Mouse (Mus musculus): ENCODE results near the gene Vwf.

The Vwf gene

DNA sequence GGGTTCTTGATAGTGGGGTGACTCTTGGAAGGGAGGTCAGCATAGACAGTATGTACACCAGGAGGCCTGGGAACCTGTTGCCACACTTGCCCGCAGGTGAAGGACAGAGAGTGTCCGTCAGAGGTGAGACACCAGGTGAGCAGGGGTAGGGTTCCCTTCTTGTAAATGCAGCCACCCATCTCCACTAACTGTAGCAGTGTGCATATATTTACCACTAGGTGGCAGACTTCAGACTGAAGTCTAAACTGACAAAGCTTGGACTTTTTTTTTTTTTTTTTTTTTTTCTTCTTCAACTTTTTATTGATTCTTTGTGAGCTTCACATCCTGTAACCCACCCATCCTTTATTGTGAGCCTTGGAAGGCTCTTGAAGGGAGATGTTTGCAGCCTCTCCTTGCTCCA is 75.9 kb downstream of the Vwf start:
- no peak for ATAC-seq (ENCODE audit: low TSS enrichment)

- no peak for ATAC-seq (ENCODE audit: low TSS enrichment)
Measured at GRCm38 (mm10) chr6:125640486-125640885, 93.9 kb downstream of the Vwf start.

DNA sequence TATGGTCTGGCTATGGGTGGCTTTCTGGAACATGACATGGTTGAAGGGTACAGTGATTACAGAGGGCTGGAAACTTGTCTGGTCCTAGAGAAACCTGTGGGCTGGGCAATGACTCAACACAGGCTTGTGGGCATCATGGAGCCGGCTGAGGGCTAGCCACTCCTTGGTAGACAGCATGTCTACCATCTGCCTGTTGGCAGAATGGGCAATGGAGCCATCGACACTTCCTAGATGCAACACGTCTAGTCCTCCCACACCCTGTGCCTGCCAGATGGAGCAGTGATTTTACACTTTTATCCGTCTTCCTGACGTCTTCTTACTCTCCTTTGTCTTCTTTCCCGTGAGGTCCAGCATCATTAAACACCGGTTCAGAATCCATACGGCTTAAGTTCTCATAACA is 94.6 kb downstream of the Vwf start:
- ATAC-seq (ENCODE audit: low TSS enrichment) = peak; percentile 93

- no peak for ATAC-seq (ENCODE audit: low TSS enrichment)
Measured at GRCm38 (mm10) chr6:125648964-125649363, 102.4 kb downstream of the Vwf start.

DNA sequence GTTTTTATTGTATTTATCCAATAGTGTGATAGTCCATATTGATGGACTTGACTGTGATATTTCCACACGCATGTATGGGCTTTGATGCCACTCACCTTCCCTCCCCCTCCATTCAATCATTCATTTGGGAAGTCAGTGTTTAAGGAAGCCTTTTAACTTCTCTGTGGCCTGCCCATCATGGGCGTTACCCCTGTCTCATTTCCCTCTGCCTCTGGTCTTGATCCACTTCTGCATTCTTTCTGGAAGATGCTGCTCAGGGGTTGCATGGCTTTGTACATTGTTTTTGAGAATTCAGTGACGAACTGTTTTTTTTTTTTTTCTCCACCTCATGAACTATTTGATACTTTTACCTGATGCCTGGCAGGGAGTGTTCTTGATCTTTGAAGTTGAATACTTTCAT is 104.8 kb downstream of the Vwf start:
- ATAC-seq (ENCODE audit: low TSS enrichment) = no peak

- ATAC-seq (ENCODE audit: low TSS enrichment) = no peak
Measured at GRCm38 (mm10) chr6:125653416-125653815, 106.8 kb downstream of the Vwf start.

DNA sequence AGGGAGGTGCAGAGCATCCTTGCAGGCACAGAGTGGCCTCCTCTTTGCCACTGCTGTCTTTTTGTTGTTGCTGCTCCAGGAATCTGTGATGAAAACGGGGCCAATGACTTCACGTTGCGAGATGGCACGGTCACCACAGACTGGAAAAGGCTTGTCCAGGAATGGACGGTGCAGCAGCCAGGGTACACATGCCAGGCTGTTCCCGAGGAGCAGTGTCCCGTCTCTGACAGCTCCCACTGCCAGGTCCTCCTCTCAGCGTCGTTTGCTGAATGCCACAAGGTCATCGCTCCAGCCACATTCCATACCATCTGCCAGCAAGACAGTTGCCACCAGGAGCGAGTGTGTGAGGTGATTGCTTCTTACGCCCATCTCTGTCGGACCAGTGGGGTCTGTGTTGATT is 110.3 kb downstream of the Vwf start:
- ATAC-seq (ENCODE audit: low TSS enrichment) = no peak

- no peak for ATAC-seq (ENCODE audit: low TSS enrichment)
Measured at GRCm38 (mm10) chr6:125657966-125658365, 111.4 kb downstream of the Vwf start.

GRCm38 (mm10) chr6:125661106-125661877 is 114.7 kb downstream of the Vwf start:
- ATAC-seq (ENCODE audit: low TSS enrichment) = peak; percentile 70

GRCm38 (mm10) chr6:125663906-125664305 is 117.3 kb downstream of the Vwf start:
- no peak for ATAC-seq (ENCODE audit: low TSS enrichment)

DNA sequence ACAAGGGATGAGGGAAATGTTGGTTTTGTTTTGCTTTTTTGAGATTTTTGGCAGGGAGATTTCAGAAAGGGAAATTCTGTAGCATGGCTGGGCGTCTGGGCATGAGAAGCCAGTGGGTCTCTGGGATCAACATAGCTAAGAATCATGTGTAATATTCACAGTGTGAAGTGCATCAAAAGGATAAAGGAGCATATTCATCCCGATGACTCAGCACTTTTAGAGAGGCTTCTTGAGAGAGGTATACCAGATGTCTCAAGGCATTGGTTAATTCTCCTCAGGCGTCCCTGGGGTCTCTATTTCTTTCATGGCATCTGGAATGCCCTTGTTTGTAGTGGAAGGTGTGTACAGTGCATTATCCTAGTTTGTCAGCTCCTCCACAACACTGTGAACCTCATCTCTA is 125.3 kb downstream of the Vwf start:
- ATAC-seq (ENCODE audit: low TSS enrichment) = no peak

GRCm38 (mm10) chr6:125678492-125678891 is 131.9 kb downstream of the Vwf start:
- no peak for ATAC-seq (ENCODE audit: low TSS enrichment)

DNA sequence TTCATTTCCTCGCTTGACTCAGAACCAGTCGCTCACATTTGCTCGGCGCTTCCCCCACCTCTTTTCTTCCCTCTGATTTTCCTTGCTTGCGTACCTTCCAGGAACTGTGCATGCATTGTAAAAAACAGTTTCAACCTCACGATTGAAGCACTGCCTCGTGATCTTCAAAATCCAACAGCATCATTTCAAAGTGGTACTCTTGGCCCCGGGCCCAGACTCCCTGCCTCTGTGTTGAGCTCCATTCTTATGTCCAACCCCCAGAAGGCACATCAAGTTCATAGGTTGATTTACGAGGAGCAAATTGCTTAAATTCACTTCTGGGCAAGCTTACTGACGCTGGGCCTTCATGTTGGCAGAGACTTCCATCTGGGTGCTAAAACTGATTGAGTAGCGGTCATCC is 134.0 kb downstream of the Vwf start:
- ATAC-seq (ENCODE audit: low TSS enrichment) = no peak

GRCm38 (mm10) chr6:125685420-125685819 is 138.8 kb downstream of the Vwf start:
- ATAC-seq (ENCODE audit: low TSS enrichment) = no peak

GRCm38 (mm10) chr6:125687986-125688385 is 141.4 kb downstream of the Vwf start:
- ATAC-seq (ENCODE audit: low TSS enrichment) = no peak

DNA sequence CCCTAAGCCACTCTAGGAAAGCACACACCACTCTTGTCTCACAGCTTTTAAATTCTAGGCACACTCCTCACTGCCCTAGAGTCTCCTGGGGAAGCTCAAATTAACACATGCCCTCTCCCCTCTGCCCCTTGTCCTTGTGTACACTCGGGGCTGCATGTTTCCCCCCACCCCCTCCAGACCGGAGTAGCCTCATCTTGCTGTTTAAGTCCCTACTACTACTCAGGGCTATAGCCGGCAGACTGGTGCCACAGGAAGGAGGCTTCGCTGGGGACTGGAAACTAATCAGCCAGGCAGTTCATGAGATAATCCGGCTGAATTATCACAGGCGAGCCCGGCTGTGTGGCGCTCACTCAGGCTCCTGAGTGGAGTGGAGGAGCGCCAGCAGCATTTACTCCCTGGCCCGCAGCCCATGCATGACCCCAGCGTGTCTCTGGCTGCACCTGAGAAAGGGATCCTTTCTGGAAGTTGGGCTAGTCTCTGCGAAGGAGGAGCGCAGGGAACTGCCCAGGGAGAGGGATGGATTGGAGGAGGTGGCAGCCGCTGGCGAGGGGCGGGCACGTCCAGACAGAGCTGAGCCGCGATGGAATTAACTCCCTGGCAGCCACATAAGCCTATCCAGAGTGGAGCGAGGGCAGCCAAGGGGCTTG is 143.6 kb downstream of the Vwf start, which contains the start of gene Ano2:
TSS of gene Ano2 (plus strand) at position 363 of the 647 bp plus-strand sequence.
- peak; percentile 55 for ATAC-seq (ENCODE audit: low TSS enrichment)

- ATAC-seq (ENCODE audit: low TSS enrichment) = no peak
Measured at GRCm38 (mm10) chr6:125701146-125701545, 154.6 kb downstream of the Vwf start.

DNA sequence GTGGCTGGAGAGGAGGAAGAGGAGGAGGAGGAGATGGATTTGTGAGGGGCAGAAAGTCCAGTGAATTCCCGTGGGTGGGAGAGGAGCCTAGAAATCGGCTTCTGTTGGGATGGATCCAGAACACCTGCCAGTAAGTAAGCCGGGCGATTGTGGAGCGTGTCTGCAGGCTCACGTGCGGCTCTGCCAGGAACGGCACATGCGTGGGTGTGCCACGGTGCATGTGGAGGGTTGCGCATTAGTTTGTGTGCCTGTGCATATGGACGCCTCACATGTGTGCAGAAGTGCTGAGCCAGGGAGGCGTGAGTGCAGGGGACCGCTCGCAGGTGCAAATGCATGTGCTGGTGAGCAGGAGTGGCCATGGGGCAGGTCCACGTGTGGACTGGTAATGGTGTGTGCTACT is 164.7 kb downstream of the Vwf start:
- peak; percentile 57 for ATAC-seq (ENCODE audit: low TSS enrichment)

GRCm38 (mm10) chr6:125726408-125726807 is 179.8 kb downstream of the Vwf start:
- no peak for ATAC-seq (ENCODE audit: low TSS enrichment)

- ATAC-seq (ENCODE audit: low TSS enrichment) = no peak
Measured at GRCm38 (mm10) chr6:125727484-125727911, 180.9 kb downstream of the Vwf start.

DNA sequence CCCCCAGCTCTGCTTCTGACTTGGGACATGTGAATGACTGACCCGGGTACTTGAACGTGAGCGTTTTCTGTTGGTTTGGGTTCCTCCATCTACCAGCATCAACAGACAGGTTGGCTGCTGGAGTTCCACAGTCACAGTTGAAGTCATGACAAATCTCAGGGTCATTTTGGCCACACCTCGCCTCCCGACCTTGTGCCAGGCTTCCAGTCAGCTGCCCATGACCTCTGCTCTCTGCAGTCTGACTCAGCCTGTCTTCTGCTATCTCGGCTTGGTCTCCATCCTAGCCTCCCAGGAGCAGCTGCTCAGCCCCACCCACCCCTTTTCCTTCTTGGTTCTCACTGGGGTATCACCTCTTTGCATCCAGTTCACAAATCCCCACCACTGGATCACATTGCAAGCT is 182.9 kb downstream of the Vwf start:
- ATAC-seq (ENCODE audit: low TSS enrichment) = no peak

GRCm38 (mm10) chr6:125729986-125730535 is 183.5 kb downstream of the Vwf start:
- ATAC-seq (ENCODE audit: low TSS enrichment) = no peak

All from frontal cortex, adult (tissue).